Mouse (Mus musculus) embryonic facial prominence, embryonic 14.5 days (tissue): ENCODE measurements around the gene Ints5. TPM values are rescaled to one million over a fixed set of nuclear protein-coding genes. Genes with fewer than 3 reads are reported as not detected.
A peak's percentile ranks its signal among the peaks of the same experiment; 100 is the strongest.

Source experiments
- ATAC-seq: fragments of 200-750 bp; cut with Nextera tagmentation; 2 replicates; pipeline ENCODE4 v1.8.0; 2017; ENCODE audit warnings: low read depth, moderate number of reproducible peaks, moderate TSS enrichment
- DNase-seq: peaks from one replicate; pipeline ENCODE4 v3.0.0-alpha.2; 2015; ENCODE audit warnings: low spot score
- H3K27ac ChIP-seq: fragments of 300-500 bp; sonication (generic); replicated peaks from 2 replicates; pipeline ENCODE4 v1.5.1; 2014; ENCODE audit warnings: low read depth, mild to moderate bottlenecking, low read length, moderate library complexity
- H3K27me3 ChIP-seq: fragments of 300-500 bp; sonication (generic); replicated peaks from 2 replicates; pipeline ENCODE4 v1.6.1; 2014; ENCODE audit warnings: low read length; ENCODE audit not compliant: control insufficient read depth, insufficient read depth
- H3K36me3 ChIP-seq: fragments of 300-500 bp; sonication (generic); 2 replicates; pipeline ENCODE4 v1.6.1; 2014; ENCODE audit warnings: low read length, mixed read lengths; ENCODE audit not compliant: control insufficient read depth, insufficient read depth
- H3K4me1 ChIP-seq: fragments of 300-500 bp; sonication (generic); 2 replicates; pipeline ENCODE4 v1.6.1; 2014; ENCODE audit warnings: antibody characterized with exemption, low read length; ENCODE audit not compliant: control insufficient read depth, insufficient read depth
- H3K4me2 ChIP-seq: fragments of 300-500 bp; sonication (generic); 2 replicates; pipeline ENCODE4 v1.6.1; 2014; ENCODE audit warnings: low read depth, mild to moderate bottlenecking, low read length, moderate library complexity, mixed read lengths
- H3K4me3 ChIP-seq: fragments of 300-500 bp; sonication (generic); 2 replicates; pipeline ENCODE4 v1.5.1; 2014; ENCODE audit warnings: low read depth, mild to moderate bottlenecking, low read length
- H3K9ac ChIP-seq: fragments of 300-500 bp; sonication (generic); 2 replicates; pipeline ENCODE4 v1.6.1; 2014; ENCODE audit warnings: low read depth, mild to moderate bottlenecking, low read length, moderate library complexity, mixed read lengths
- H3K9me3 ChIP-seq: fragments of 300-500 bp; sonication (generic); 2 replicates; pipeline ENCODE4 v1.6.1; 2016; ENCODE audit warnings: low read length; ENCODE audit not compliant: control insufficient read depth
- WGBS: fragments of 180-500 bp; shearing (Covaris S2); extraction: QIAGEN DNeasy Blood & Tissue Kit; methylation state at CpG from one replicate; pipeline ENCODE4 v1.1.7; 2014; 5-methylcytosine and 5-hydroxymethylcytosine counted together
- polyA plus RNA-seq: library from polyadenylated mRNA; unstranded; fragments of >200 nt; fragmentation: Nextera tagmentation; extraction: Ambion mirVana; gene quantifications from 2 replicates; pipeline ENCODE4 v1.2.1, GENCODE M21; 2014

The Ints5 gene
- polyA plus RNA-seq = 34.8 and 35.1 TPM in 2 replicates

- Histone ChIP-seq H3K4me2 (peak within 1 kb of the TSS; percentile 87), H3K27me3 (no peaks in the 10 kb centered on the region), H3K27ac (peak within 1 kb of the TSS; percentile 76), H3K9ac (peak within 1 kb of the TSS; percentile 93), H3K9me3 (no peaks in the 10 kb centered on the region), H3K4me3 (peak within 1 kb of the TSS; percentile 64), H3K36me3 (peaks cover 31% of the 10 kb centered on the region), H3K4me1 (peaks cover 7% of the 10 kb centered on the region)
- ATAC-seq = peak; percentile 65
- peak; percentile 92 for DNase-seq
- WGBS = 3% methylated on average over 42 of the region's 54 CpGs
Measured at GRCm38 (mm10) chr19:8892829-8893766, at the start of gene Ints5. Gene Ints5, plus strand, starts transcription at chr19:8893005.

- Histone ChIP-seq H3K27me3 (no peaks in the 10 kb centered on the region), H3K9me3 (no peaks in the 10 kb centered on the region), H3K36me3 (peaks cover 32% of the 10 kb centered on the region; the same call in 1 of the 2 replicates), H3K9ac (no peak overlapping the region), H3K4me2 (no peak overlapping the region), H3K4me3 (no peak overlapping the region), H3K4me1 (peaks cover 9% of the 10 kb centered on the region), H3K27ac (no peak overlapping the region)
- DNase-seq = peak; percentile 83
- ATAC-seq = no peak; the same call in 1 of the 2 replicates
- 55% methylated on average over 5 of the region's 5 CpGs for WGBS
Measured at GRCm38 (mm10) chr19:8844371-8845129, 48.3 kb upstream of the Ints5 start.

- no peak overlapping the region for H3K27ac ChIP-seq
- 0 out of 2 replicates have a peak, but pooled peaks cover 3% of the 10 kb centered on the region for H3K4me1 ChIP-seq
- ATAC-seq = no peak
- H3K9me3 ChIP-seq = no peaks in the 10 kb centered on the region
- no peak overlapping the region for H3K4me3 ChIP-seq
- no peaks in the 10 kb centered on the region for H3K27me3 ChIP-seq
- 57% methylated on average over 5 of the region's 5 CpGs for WGBS
- H3K4me2 ChIP-seq = no peak overlapping the region
- no peak overlapping the region for H3K9ac ChIP-seq
- no peak for DNase-seq
- H3K36me3 ChIP-seq = peaks cover 24% of the 10 kb centered on the region; the same call in 1 of the 2 replicates
Measured at GRCm38 (mm10) chr19:8848356-8848755, 44.4 kb upstream of the Ints5 start.

DNA sequence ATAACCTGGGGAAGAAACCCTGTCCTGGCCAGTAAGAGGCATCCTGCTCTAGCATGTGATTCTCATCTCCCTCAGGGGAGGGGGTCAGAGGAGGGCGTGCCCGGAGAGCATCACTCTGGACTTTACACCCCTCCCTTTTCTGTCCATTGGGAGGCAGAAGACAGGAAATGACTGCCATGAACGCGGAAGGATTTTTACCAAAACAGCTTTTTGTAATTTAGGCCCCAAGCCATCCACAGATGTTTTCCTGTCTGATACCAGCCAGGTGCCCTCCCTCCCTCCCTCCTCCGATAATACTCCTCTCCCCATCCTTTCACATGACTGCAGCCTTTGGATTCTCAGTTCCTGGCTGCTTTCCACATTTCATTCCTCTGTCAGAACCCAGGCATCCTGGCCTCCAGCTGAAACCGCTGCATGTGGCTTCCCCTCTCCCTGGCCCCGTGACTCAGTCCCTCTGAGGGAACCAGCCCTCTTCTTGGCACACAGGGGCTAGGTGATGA, 42.4 kb upstream of the Ints5 start, which contains the start of gene Lrrn4cl:
TSS of gene Lrrn4cl (plus strand) at position 367 of the 500 bp plus-strand sequence.
- Histone ChIP-seq H3K4me2 (peak within 1 kb of the TSS; percentile 28; the same call in 1 of the 2 replicates), H3K9me3 (no peaks in the 10 kb centered on the region), H3K9ac (peak within 1 kb of the TSS; percentile 37; the same call in 1 of the 2 replicates), H3K36me3 (peaks cover 24% of the 10 kb centered on the region; the same call in 1 of the 2 replicates), H3K4me1 (0 out of 2 replicates have a peak, but pooled peaks cover 3% of the 10 kb centered on the region), H3K27me3 (no peaks in the 10 kb centered on the region), H3K27ac (peak within 1 kb of the TSS; percentile 46), H3K4me3 (no peak within 1 kb of the TSS)
- 12% methylated on average over 7 of the region's 7 CpGs for WGBS
- DNase-seq (peak; percentile 72), ATAC-seq (peak; percentile 73; the same call in 1 of the 2 replicates)

DNA sequence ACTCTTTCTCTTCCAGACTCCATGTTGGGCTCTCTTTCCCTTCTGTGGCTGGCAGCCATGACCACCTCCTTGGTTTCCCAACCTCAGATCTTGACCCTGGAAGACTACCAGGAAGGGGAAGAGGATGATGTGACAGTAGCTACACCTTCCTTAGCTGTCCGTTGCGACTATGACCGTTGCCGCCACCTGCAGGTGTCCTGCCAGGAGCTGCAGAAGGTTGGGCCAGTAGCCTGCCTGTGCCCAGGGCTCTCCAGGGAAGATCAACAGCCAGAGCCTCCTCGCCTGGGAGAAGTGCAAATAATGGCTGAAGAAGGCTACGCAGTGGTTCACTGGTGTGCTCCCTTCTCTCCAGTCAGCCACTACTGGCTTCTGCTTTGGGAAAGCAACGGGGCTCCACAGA, 41.2 kb upstream of the Ints5 start:
- Histone ChIP-seq H3K4me2 (no peak overlapping the region), H3K4me1 (0 out of 2 replicates have a peak, but pooled peaks cover 3% of the 10 kb centered on the region), H3K27me3 (no peaks in the 10 kb centered on the region), H3K4me3 (no peak overlapping the region), H3K36me3 (peaks cover 13% of the 10 kb centered on the region; the same call in 1 of the 2 replicates), H3K27ac (no peak overlapping the region), H3K9ac (no peak overlapping the region), H3K9me3 (no peaks in the 10 kb centered on the region)
- ATAC-seq (no peak), DNase-seq (no peak)
- WGBS = 55% methylated on average over 7 of the region's 7 CpGs

GRCm38 (mm10) chr19:8852236-8852928, 40.4 kb upstream of the Ints5 start:
- DNase-seq (no peak), ATAC-seq (peak; percentile 31; the same call in 1 of the 2 replicates)
- no peak overlapping the region for H3K4me2 ChIP-seq
- H3K4me1 ChIP-seq = 0 out of 2 replicates have a peak, but pooled peaks cover 3% of the 10 kb centered on the region
- H3K9ac ChIP-seq = no peak overlapping the region
- no peaks in the 10 kb centered on the region for H3K27me3 ChIP-seq
- peaks cover 6% of the 10 kb centered on the region; the same call in 1 of the 2 replicates for H3K36me3 ChIP-seq
- WGBS = 56% methylated on average over 10 of the region's 10 CpGs
- H3K9me3 ChIP-seq = no peaks in the 10 kb centered on the region
- H3K27ac ChIP-seq = no peak overlapping the region
- no peak overlapping the region for H3K4me3 ChIP-seq

- 80% methylated on average over 3 of the region's 3 CpGs for WGBS
- no peaks in the 10 kb centered on the region for H3K27me3 ChIP-seq
- H3K4me3 ChIP-seq = no peak overlapping the region
- H3K4me2 ChIP-seq = no peak overlapping the region
- no peak overlapping the region for H3K27ac ChIP-seq
- H3K4me1 ChIP-seq = 0 out of 2 replicates have a peak, but pooled peaks cover 3% of the 10 kb centered on the region
- H3K9me3 ChIP-seq = no peaks in the 10 kb centered on the region
- H3K36me3 ChIP-seq = no peaks in the 10 kb centered on the region
- no peak for ATAC-seq
- no peak overlapping the region for H3K9ac ChIP-seq
- DNase-seq = no peak
Measured at GRCm38 (mm10) chr19:8853117-8853516, 39.7 kb upstream of the Ints5 start.
